Mouse (Mus musculus) neural tube, embryonic 14.5 days (tissue): ENCODE results near the gene Slc35f1. TPM values are rescaled to one million over a fixed set of nuclear protein-coding genes. Genes with fewer than 3 reads are reported as not detected.
A peak's percentile ranks its signal among the peaks of the same experiment; 100 is the strongest.

ENCODE experiments used
- ATAC-seq: fragments of 200-750 bp; cut with Nextera tagmentation; 2 replicates; pipeline ENCODE4 v1.8.0; 2017; ENCODE audit warnings: low read depth, mild to moderate bottlenecking, moderate TSS enrichment, moderate library complexity
- H3K27ac ChIP-seq: fragments of 300-500 bp; sonication (generic); 2 replicates; pipeline ENCODE4 v1.5.1; 2014; ENCODE audit warnings: low read depth, mild to moderate bottlenecking, control low read depth, low read length, moderate library complexity, mixed read lengths
- H3K27me3 ChIP-seq: fragments of 300-500 bp; sonication (generic); 2 replicates; pipeline ENCODE4 v1.6.1; 2014; ENCODE audit warnings: low read length; ENCODE audit not compliant: control insufficient read depth, insufficient read depth
- H3K36me3 ChIP-seq: fragments of 300-500 bp; sonication (generic); 2 replicates; pipeline ENCODE4 v1.6.1; 2014; ENCODE audit warnings: low read length, mixed read lengths; ENCODE audit not compliant: control insufficient read depth, insufficient read depth
- H3K4me1 ChIP-seq: fragments of 300-500 bp; sonication (generic); 2 replicates; pipeline ENCODE4 v1.6.1; 2014; ENCODE audit warnings: low read length; ENCODE audit not compliant: control insufficient read depth, insufficient read depth
- H3K4me2 ChIP-seq: fragments of 300-500 bp; sonication (generic); 2 replicates; pipeline ENCODE4 v1.6.1; 2014; ENCODE audit warnings: mild to moderate bottlenecking, low read depth, low read length, control low read depth
- H3K4me3 ChIP-seq: fragments of 300-500 bp; sonication (generic); 2 replicates; pipeline ENCODE4 v1.5.1; 2014; ENCODE audit warnings: low read depth, low read length, control low read depth, mixed read lengths
- H3K9ac ChIP-seq: fragments of 300-500 bp; sonication (generic); replicated peaks from 2 replicates; pipeline ENCODE4 v1.6.1; 2014; ENCODE audit warnings: low read depth, mild to moderate bottlenecking, control low read depth, low read length, mixed read lengths
- H3K9me3 ChIP-seq: fragments of 300-500 bp; sonication (generic); 2 replicates; pipeline ENCODE4 v1.6.1; 2016; ENCODE audit warnings: low read length; ENCODE audit not compliant: control insufficient read depth
- WGBS: fragments of 180-500 bp; shearing (Covaris S2); extraction: QIAGEN DNeasy Blood & Tissue Kit; methylation state at CpG from one replicate; pipeline ENCODE4 v1.1.7; 2014; 5-methylcytosine and 5-hydroxymethylcytosine counted together
- polyA plus RNA-seq: library from polyadenylated mRNA; unstranded; fragments of >200 nt; fragmentation: Nextera tagmentation; extraction: Ambion mirVana; gene quantifications from 2 replicates; pipeline ENCODE4 v1.2.1, GENCODE M21; 2014

Slc35f1 gene
- polyA plus RNA-seq, 1 experiment from 2014 or later = 28.5 TPM

DNA sequence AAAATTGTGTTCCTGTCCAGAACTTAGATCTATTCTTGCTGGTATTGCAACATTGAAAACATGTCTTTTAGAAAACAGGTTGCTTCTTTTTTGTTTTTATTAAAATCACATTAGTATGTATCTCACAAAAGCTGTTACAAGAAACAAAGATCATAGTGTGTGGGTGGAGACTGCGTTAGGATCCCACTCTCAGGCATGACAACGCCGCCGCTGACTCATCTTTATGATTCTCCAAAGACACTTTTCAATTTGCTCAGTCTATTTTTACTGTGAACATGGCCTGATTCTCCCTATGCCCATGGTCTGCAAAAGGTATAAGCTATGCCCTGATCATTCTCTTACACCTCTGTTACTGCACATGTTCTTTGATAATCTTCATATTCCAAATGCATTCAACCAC is 24.8 kb downstream of the Slc35f1 start:
- 79% methylated on average over 4 of the region's 4 CpGs for WGBS
- H3K4me2 ChIP-seq = no peak overlapping the region

DNA sequence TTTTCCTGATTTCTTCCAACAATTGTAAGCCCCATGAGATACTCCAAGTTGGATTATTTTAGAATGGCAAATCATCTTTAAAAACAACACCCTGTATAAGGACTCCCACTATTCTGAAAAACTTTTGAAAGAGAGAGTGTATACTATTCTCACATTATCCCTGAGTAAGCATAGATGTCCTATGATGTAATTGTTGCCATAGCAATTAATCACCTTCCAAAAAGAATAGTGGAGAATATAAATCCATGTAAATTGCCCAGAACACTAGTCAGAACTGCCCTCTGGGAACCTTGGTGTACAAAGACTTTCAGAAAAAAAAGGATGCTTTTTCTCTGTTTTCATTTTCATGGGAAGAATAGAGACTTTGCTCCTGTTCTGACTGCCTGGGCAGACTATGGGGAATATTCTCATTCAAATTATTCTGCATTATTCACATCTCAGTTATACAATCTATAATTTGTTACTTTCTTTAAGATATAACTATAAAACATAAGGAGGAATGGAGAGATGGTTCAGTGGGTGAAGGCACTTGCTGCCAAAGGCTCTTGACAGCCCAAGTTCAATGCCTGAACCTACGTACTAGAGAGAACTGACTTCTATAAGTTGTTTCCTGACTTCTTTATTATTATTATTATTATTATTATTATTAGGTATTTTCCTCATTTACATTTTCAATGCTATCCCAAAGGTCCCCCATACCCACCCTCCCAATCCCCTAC is 28.0 kb downstream of the Slc35f1 start:
- H3K36me3 ChIP-seq = no peaks in the 10 kb centered on the region
- no peak overlapping the region for H3K4me2 ChIP-seq
- no peak for ATAC-seq
- H3K9me3 ChIP-seq = no peaks in the 10 kb centered on the region
- H3K27ac ChIP-seq = no peak overlapping the region
- no peaks in the 10 kb centered on the region for H3K4me1 ChIP-seq
- H3K4me3 ChIP-seq = no peak overlapping the region
- H3K9ac ChIP-seq = no peak overlapping the region
- WGBS = 88% methylated on average over 1 of the region's 1 CpGs
- H3K27me3 ChIP-seq = no peaks in the 10 kb centered on the region

More for the DNA sequence above, 24.8 kb downstream of the Slc35f1 start:
- no peaks in the 10 kb centered on the region for H3K4me1 ChIP-seq
- H3K9me3 ChIP-seq = no peaks in the 10 kb centered on the region
- no peaks in the 10 kb centered on the region for H3K36me3 ChIP-seq
- no peak overlapping the region for H3K9ac ChIP-seq
- H3K27ac ChIP-seq = no peak overlapping the region
- no peak overlapping the region for H3K4me3 ChIP-seq
- no peaks in the 10 kb centered on the region for H3K27me3 ChIP-seq
- no peak for ATAC-seq

DNA sequence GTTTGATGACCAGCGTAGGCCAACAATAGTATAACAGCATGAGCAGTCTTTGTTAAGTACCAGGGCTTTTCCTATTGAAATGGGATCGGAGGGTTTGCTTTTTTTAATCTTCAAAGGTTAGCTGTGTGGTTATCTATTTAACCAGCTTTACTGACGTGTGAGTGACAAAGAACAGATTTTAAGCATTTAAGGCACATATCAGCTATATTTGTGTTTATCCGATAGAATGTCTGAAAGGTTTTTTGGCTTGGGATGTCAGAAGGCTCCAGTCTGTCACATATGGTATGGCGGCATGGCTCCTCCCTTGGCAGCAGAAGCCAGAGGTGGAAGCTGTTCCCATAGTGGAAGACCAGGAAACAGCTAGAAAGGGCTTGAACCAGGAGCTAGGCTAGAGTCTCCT is 36.3 kb downstream of the Slc35f1 start:
- no peak overlapping the region for H3K9ac ChIP-seq
- ATAC-seq = no peak
- no peak overlapping the region for H3K4me2 ChIP-seq
- no peaks in the 10 kb centered on the region for H3K36me3 ChIP-seq
- no peak overlapping the region for H3K27ac ChIP-seq
- no peak overlapping the region for H3K4me3 ChIP-seq
- no peaks in the 10 kb centered on the region for H3K9me3 ChIP-seq
- H3K27me3 ChIP-seq = no peaks in the 10 kb centered on the region
- no peaks in the 10 kb centered on the region for H3K4me1 ChIP-seq
- WGBS = 94% methylated on average over 5 of the region's 5 CpGs

DNA sequence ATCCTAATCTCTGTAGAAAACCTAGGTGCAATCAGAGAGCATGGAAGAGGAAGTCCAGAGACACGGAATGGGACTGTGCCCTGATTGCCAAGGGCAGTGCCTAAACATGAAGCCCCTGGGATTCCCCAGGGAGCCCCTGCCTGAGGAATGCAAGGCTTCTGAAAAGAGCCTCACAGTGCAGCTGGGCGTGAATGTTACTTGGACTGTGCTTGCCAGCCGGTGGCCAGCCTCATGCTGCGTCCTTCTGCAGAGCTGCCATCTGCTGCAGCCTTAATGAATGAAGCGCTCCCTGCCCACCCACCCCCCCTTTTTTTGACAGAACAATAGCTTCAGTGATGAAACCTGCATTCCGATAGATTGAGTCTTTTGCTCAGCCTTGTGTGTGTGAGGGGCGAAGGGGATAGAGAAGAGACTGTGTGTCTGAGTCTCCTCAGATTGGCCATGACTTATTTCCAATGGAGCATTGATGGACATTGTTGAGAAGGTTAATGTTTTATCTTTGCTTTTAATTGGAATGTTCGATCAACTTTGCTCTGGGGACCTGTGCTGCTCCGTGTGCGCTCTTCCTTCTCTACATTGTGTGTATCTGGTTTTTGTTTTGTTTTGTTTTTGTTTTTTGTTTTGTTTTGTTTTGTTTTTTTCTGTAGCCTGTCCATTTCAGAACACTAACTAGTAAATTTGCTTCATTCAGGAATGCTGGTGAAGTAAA is 52.5 kb downstream of the Slc35f1 start:
- Histone ChIP-seq H3K4me2 (peak overlapping the region; percentile 36), H3K9ac (0 out of 2 replicates have a peak overlapping the region, but pooled peaks have one; percentile 3), H3K27me3 (no peaks in the 10 kb centered on the region), H3K36me3 (no peaks in the 10 kb centered on the region), H3K4me3 (0 out of 2 replicates have a peak overlapping the region, but pooled peaks have one; percentile 15), H3K9me3 (no peaks in the 10 kb centered on the region), H3K27ac (peak overlapping the region; percentile 55; the same call in 1 of the 2 replicates), H3K4me1 (0 out of 2 replicates have a peak, but pooled peaks cover 3% of the 10 kb centered on the region)
- peak; percentile 99 for ATAC-seq
- 3% methylated on average over 10 of the region's 10 CpGs for WGBS

DNA sequence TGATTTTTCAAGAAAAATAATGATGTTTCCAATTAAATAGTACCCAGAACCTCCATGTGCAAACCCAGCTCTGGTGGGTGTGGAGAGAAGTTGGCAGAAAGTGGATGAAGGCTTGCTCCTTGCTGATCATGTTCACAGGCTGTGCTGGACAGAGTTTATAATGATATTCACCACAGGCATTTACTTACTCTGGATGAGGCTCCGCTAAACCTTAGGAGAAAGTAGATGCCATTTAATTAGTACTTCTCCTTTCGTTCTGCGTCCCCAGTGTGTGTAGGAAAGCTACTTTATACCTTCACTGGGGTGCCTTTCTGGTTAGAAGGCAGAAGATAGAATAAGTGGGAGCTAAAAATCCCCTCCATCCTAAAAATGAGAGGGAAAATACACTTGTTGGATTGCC is 53.5 kb downstream of the Slc35f1 start:
- Histone ChIP-seq H3K4me2 (no peak overlapping the region), H3K27ac (no peak overlapping the region), H3K4me1 (0 out of 2 replicates have a peak, but pooled peaks cover 3% of the 10 kb centered on the region), H3K36me3 (no peaks in the 10 kb centered on the region), H3K9ac (no peak overlapping the region), H3K4me3 (no peak overlapping the region), H3K27me3 (no peaks in the 10 kb centered on the region), H3K9me3 (no peaks in the 10 kb centered on the region)
- no peak for ATAC-seq
- WGBS = 70% methylated on average over 3 of the region's 3 CpGs

DNA sequence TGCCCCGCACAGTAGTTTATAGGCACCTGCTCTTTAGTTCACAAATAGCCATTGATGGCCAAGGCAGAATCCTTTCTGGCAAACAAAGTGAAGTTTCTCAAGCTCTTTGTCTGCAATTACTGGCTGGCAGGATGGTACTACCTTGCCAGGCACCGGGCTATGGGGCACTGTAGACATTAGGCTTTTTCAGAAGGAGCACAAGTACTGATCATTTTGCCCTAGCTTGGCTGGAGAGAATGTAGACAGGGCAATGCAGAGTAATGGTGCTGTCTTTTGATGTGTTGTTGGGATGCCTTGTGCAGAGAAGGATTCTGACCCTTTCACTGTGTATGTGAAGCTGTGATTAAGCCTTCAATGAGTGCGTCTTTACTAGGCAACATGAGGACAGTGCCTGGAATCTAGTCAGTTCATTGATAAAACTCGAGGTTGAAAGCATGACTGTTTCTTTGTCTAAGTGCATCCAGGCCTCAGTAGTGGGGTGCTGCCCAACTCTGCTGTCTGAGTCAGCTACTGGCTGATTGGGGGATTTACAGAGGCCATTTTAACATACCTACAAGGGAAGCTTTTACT is 57.8 kb downstream of the Slc35f1 start:
- peak; percentile 78 for ATAC-seq
- Histone ChIP-seq H3K9me3 (no peaks in the 10 kb centered on the region), H3K36me3 (no peaks in the 10 kb centered on the region), H3K9ac (no peak overlapping the region), H3K4me2 (no peak overlapping the region), H3K27me3 (no peaks in the 10 kb centered on the region), H3K27ac (no peak overlapping the region), H3K4me3 (no peak overlapping the region), H3K4me1 (0 out of 2 replicates have a peak, but pooled peaks cover 3% of the 10 kb centered on the region)
- WGBS = 49% methylated on average over 4 of the region's 4 CpGs

DNA sequence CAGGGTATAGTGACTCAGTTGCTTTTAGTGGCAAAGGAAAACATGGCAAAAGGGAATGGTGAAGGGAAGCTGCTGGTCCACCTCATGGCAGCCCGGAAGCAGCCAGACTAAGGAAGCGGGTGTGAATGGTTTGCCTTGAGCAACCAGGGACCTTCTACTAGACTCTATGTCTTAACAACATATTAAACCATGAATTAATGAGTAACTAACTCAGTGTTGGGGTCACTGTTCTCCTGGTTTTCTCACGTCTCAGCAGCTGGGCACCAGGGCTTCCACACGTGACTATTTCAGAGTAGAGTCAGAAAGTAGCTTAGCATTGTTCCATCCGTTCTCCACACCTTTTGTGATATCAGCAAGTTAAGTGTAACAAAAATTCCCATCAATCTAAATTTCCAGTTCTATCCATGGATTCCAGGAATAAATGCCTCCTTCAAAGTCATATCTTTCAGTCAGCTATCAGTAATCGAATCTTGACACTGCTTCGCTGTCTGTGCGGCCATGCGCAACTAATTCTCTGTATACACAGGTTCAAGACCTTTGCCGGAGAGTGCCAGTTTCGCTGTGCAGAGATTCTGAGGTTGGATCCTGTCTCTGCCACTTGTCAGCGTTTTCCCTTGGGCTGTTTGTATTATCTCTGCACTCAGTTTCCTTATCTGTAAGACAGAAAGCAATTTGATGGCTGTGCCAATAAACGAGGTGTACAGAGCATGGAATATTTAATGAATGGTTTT is 65.8 kb downstream of the Slc35f1 start:
- H3K27ac ChIP-seq = no peak overlapping the region
- no peaks in the 10 kb centered on the region for H3K9me3 ChIP-seq
- no peaks in the 10 kb centered on the region for H3K36me3 ChIP-seq
- no peak overlapping the region for H3K4me2 ChIP-seq
- no peaks in the 10 kb centered on the region for H3K4me1 ChIP-seq
- whole genome bisulfite sequencing = 71% methylated on average over 13 of the region's 13 CpGs
- H3K27me3 ChIP-seq = no peaks in the 10 kb centered on the region
- H3K9ac ChIP-seq = no peak overlapping the region
- no peak overlapping the region for H3K4me3 ChIP-seq
- ATAC-seq = no peak

DNA sequence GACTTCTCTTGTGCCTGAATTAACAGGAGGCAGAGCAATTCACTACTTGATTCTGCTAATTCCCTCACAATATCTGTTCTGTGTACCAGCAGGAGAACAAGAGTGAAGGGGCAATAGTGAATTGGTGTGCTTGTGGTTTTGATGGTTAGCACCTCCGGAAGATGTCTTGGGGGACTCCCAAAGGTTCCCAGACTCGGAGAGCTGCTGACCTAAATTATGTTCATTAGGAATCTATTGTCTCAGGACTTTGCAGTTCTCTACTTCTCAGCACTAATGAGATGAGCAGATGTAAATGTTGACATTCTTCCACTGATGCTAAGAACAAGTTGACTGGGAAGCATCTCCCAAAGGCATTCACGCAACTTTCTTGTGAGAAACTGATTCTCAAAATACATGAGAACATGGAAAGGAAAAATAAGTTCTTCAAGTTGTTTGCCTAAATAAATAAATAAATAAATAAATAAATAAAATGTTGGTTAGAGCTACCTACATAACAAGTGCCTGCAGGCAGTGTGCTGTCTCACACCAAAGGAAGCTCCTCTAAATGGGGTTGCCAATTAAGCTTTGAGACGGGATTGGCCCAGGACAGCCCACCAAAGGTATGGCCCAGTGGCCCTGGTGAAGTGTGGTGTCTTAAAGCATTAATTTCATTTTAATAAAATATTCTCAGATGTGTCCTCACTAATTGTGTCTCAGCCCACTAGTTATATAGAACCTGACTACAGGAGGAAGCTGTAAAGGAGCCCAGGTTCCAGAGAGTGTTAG is 67.3 kb downstream of the Slc35f1 start:
- Histone ChIP-seq H3K27me3 (no peaks in the 10 kb centered on the region), H3K4me2 (no peak overlapping the region), H3K36me3 (no peaks in the 10 kb centered on the region), H3K4me1 (no peaks in the 10 kb centered on the region), H3K4me3 (no peak overlapping the region), H3K9ac (no peak overlapping the region), H3K9me3 (no peaks in the 10 kb centered on the region), H3K27ac (no peak overlapping the region)
- peak; percentile 60; the same call in 1 of the 2 replicates for ATAC-seq
- WGBS = 83% methylated on average over 4 of the region's 4 CpGs
